Mouse (Mus musculus): ENCODE measurements around the gene Spag9.

DNA sequence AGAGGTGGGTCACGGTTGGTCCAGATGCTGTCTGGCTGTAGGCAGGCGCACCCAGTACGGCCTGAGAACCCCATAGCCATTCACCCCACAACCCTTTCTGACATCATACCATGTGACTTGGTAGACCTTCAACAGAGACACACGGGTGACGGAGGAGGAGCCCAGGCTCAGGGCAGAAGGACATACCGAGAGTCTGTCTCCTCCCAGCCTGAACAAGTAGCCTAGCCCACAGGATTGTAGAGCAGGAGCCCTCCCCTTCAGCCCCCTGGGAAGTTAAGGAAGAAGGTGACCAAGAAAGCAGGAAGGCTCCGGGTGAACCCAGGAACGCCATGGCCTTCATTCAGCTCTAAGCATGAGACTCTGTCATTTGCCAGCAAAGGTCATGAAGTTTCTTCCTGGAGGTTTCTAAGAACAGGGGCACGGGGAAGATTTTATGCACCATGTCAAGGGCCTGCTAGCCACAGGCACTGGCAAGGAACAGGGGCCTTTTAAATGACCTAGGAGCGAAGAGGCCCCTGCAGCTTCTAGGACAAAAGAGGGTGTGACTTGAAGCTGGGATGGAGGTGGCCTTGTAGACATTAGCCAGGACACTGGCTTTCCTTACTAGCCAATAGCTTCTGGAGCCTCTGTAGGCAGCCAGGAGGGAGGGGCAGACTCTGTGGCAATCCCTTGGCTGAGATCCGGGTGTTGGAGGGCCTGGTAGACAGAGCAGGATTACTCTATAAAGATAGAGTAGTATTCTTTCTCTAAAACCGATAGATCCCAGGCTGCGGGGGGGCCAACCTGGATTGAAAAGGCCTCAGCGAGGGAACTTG is 163.4 kb downstream of the Spag9 start:
- 0 out of 2 replicates have a peak, but pooled peaks have one; percentile 4 for TF ChIP-seq POLR2A (IDR thresholded peaks at IDR 0.05; ENCODE audit: insufficient read depth, low read depth, low read length)
- TF ChIP-seq CTCF (IDR thresholded peaks at IDR 0.05) = no peak
- 0 out of 2 replicates have a peak, but pooled peaks have one; percentile 30 for TF ChIP-seq EP300 (IDR thresholded peaks at IDR 0.05; ENCODE audit: insufficient read depth, low read depth, low read length)

Data from heart, adult 2 months (tissue).